Mouse (Mus musculus): ENCODE results near the gene Arhgef16.

DNA sequence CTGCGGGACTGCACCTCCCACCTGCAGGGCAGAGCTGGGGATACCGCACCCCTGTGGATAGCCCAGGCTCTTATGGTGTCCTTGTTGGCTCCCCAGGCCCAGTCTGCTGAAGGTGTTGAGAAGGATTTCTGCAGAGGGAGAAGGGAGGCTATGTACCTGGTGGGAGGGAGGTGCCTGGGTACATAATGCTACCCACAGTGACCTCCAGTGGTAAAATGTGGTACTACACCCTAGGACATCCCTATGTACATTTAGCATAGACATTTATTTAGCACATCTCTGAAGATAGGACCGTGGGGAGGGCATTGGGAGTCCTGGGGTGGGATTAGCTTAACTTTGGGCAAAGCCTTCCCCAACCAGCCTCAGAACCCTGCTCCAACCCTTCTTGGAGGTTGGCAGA is 28.5 kb downstream of the Arhgef16 start:
- TF ChIP-seq CTCF (IDR thresholded peaks at IDR 0.05; ENCODE audit: extremely low read depth, insufficient read depth, insufficient read length, insufficient replicate concordance) (0 out of 2 replicates have a peak, but pooled peaks have one; percentile 6), POLR2A (IDR thresholded peaks at IDR 0.05; ENCODE audit: low read depth, low read length) (no peak)

Data from spleen, adult 2 months (tissue).